Mouse (Mus musculus): ENCODE measurements around the gene Cyp27b1.

GRCm38 (mm10) chr10:127036273-127036672 is 11.8 kb upstream of the Cyp27b1 start:
- TF ChIP-seq CTCF (IDR thresholded peaks at IDR 0.05; ENCODE audit: control insufficient read depth, insufficient read depth, insufficient read length) (no peak), MAX (IDR thresholded peaks at IDR 0.05) (no peak), FOSL1 (IDR thresholded peaks at IDR 0.05; ENCODE audit: insufficient read depth, low read length, poor library complexity, severe bottlenecking) (no peak), USF1 (IDR thresholded peaks at IDR 0.05; ENCODE audit: low read depth) (no peak), MYOG (IDR thresholded peaks at IDR 0.05; ENCODE audit: control insufficient read depth, extremely low read depth, insufficient read length) (no peak)
